Mouse (Mus musculus) thymus, adult 2 months (tissue): ENCODE measurements at regions not wholly inside any gene's neighbourhood (a gene's known extent, or its start where the extent isn't known, plus 50 kb on each side); places are given as distances from the start of the nearest gene placed in this dataset.
"Not testable (repeated sequence)": the region's sequence is repeated elsewhere in the genome, so short reads cannot be mapped to it uniquely, and the experiment has no call there.

Source experiments
- DNase-seq: peaks from one replicate; pipeline ENCODE4 v3.0.0; 2021
- H3K27ac ChIP-seq: fragments of 200-500 bp; 2 replicates; pipeline ENCODE4 v1.5.1; 2012; ENCODE audit warnings: low read length, control low read depth; ENCODE audit not compliant: control insufficient read depth, insufficient read depth
- H3K27me3 ChIP-seq: fragments of 200-500 bp; 2 replicates; pipeline ENCODE4 v1.6.1; 2012; ENCODE audit warnings: mild to moderate bottlenecking, low read length, moderate library complexity, mixed read lengths; ENCODE audit not compliant: control insufficient read depth, insufficient read depth
- H3K36me3 ChIP-seq: fragments of 200-500 bp; 2 replicates; pipeline ENCODE4 v1.6.1; 2012; ENCODE audit warnings: mild to moderate bottlenecking, low read length, moderate library complexity; ENCODE audit not compliant: control insufficient read depth, insufficient read depth
- H3K4me1 ChIP-seq: fragments of 200-500 bp; replicated peaks from 2 replicates; pipeline ENCODE4 v1.6.1; 2012; ENCODE audit warnings: low read length; ENCODE audit not compliant: control insufficient read depth, insufficient read depth
- H3K4me3 ChIP-seq: fragments of 200-500 bp; 2 replicates; pipeline ENCODE4 v1.5.1; 2012; ENCODE audit warnings: mild to moderate bottlenecking, low read length, control low read depth, moderate library complexity; ENCODE audit not compliant: control insufficient read depth, insufficient read depth
- CTCF ChIP-seq: fragments of 200-500 bp; IDR thresholded peaks from 2 replicates; pipeline ENCODE4 v1.5.1; 2012; ENCODE audit warnings: mild to moderate bottlenecking, control low read depth, low read length, moderate library complexity, borderline replicate concordance; ENCODE audit not compliant: control insufficient read depth, poor library complexity, insufficient read depth; ENCODE audit errors: extremely low read depth
- POLR2A ChIP-seq: fragments of 200-500 bp; IDR thresholded peaks from 2 replicates; pipeline ENCODE4 v1.6.1; 2012; ENCODE audit warnings: mild to moderate bottlenecking, low read length, control low read depth, moderate library complexity; ENCODE audit not compliant: control insufficient read depth, poor library complexity, insufficient read depth; ENCODE audit errors: extremely low read depth
- WGBS: fragments of 180-500 bp; shearing (Covaris S2); methylation state at CpG from one replicate; pipeline ENCODE4 v1.1.7; 2018; 5-methylcytosine and 5-hydroxymethylcytosine counted together

- H3K27me3 ChIP-seq: no peaks in the 10 kb centered on the region
- TF ChIP-seq CTCF (no peak), POLR2A (no peak)
- no peaks in the 10 kb centered on the region for H3K36me3 ChIP-seq
These were observed 197.5 kb upstream of the Myo3a start for GRCm38 (mm10) chr2:22029804-22030194.

GRCm38 (mm10) chr2:22036841-22037240 is 190.5 kb upstream of the Myo3a start:
- Histone ChIP-seq H3K4me3 (no peak overlapping the region), H3K36me3 (no peaks in the 10 kb centered on the region), H3K4me1 (no peaks in the 10 kb centered on the region), H3K27me3 (no peaks in the 10 kb centered on the region), H3K27ac (no peak overlapping the region)
- WGBS: 93% methylated on average over 2 of the region's 2 CpGs
- no peak for DNase-seq
- TF ChIP-seq CTCF: no peak
- no peak for TF ChIP-seq POLR2A

More at GRCm38 (mm10) chr2:22029804-22030194, 197.5 kb upstream of the Myo3a start:
- Histone ChIP-seq H3K4me3 (no peak overlapping the region), H3K27ac (no peak overlapping the region), H3K4me1 (no peaks in the 10 kb centered on the region)
- 95% methylated on average over 5 of the region's 5 CpGs for WGBS
- DNase-seq: no peak

- TF ChIP-seq POLR2A (no peak), CTCF (no peak)
- no peaks in the 10 kb centered on the region for H3K4me1 ChIP-seq
- H3K27ac ChIP-seq: no peak overlapping the region
- 53% methylated on average over 2 of the region's 2 CpGs for WGBS
- H3K36me3 ChIP-seq: no peaks in the 10 kb centered on the region
- DNase-seq: no peak
- no peaks in the 10 kb centered on the region for H3K27me3 ChIP-seq
- no peak overlapping the region for H3K4me3 ChIP-seq
These were observed 188.5 kb upstream of the Myo3a start for GRCm38 (mm10) chr2:22038780-22039179.

- 84% methylated on average over 6 of the region's 6 CpGs for WGBS
- DNase-seq, H3K4me3 ChIP-seq, H3K4me1 ChIP-seq, H3K27me3 ChIP-seq, H3K27ac ChIP-seq, H3K36me3 ChIP-seq: not testable (repeated sequence)
These were observed 183.4 kb upstream of the Myo3a start for GRCm38 (mm10) chr2:22043937-22044336.

- 87% methylated on average over 2 of the region's 2 CpGs for WGBS
- DNase-seq: no peak
These were observed 182.4 kb upstream of the Myo3a start for GRCm38 (mm10) chr2:22044949-22045348.

GRCm38 (mm10) chr2:22047465-22047864 is 179.8 kb upstream of the Myo3a start:
- H3K4me1 ChIP-seq: no peaks in the 10 kb centered on the region
- no peak overlapping the region for H3K27ac ChIP-seq
- TF ChIP-seq POLR2A (no peak), CTCF (no peak)
- H3K27me3 ChIP-seq: no peaks in the 10 kb centered on the region
- no peaks in the 10 kb centered on the region for H3K36me3 ChIP-seq
- 94% methylated on average over 3 of the region's 3 CpGs for WGBS
- no peak overlapping the region for H3K4me3 ChIP-seq
- DNase-seq: no peak

More at GRCm38 (mm10) chr2:22044949-22045348, 182.4 kb upstream of the Myo3a start:
- Histone ChIP-seq H3K27ac (no peak overlapping the region), H3K4me3 (no peak overlapping the region), H3K36me3 (no peaks in the 10 kb centered on the region), H3K27me3 (no peaks in the 10 kb centered on the region), H3K4me1 (no peaks in the 10 kb centered on the region)
- TF ChIP-seq POLR2A: no peak
- no peak for TF ChIP-seq CTCF

GRCm38 (mm10) chr2:22066535-22066934 is 160.8 kb upstream of the Myo3a start:
- Histone ChIP-seq H3K36me3 (no peaks in the 10 kb centered on the region), H3K4me3 (no peak overlapping the region), H3K27me3 (no peaks in the 10 kb centered on the region), H3K27ac (no peak overlapping the region), H3K4me1 (no peaks in the 10 kb centered on the region)
- no peak for DNase-seq
- WGBS: 87% methylated on average over 5 of the region's 5 CpGs
- no peak for TF ChIP-seq POLR2A
- no peak for TF ChIP-seq CTCF
